Mouse (Mus musculus): ENCODE data around the gene Ckap2.

GRCm38 (mm10) chr8:22227061-22227877, 41.6 kb upstream of the Ckap2 start, which contains the start of gene Thsd1:
- TF ChIP-seq POLR2A (IDR thresholded peaks at IDR 0.05; ENCODE audit: borderline replicate concordance, control insufficient read depth, low read depth, low read length), result no peak
- TF ChIP-seq CTCF (IDR thresholded peaks at IDR 0.05; ENCODE audit: control insufficient read depth, insufficient read depth, low read length), result no peak

Data from bone marrow, adult 2 months (tissue).